Mouse (Mus musculus): ENCODE measurements around the gene Rnf31.

DNA sequence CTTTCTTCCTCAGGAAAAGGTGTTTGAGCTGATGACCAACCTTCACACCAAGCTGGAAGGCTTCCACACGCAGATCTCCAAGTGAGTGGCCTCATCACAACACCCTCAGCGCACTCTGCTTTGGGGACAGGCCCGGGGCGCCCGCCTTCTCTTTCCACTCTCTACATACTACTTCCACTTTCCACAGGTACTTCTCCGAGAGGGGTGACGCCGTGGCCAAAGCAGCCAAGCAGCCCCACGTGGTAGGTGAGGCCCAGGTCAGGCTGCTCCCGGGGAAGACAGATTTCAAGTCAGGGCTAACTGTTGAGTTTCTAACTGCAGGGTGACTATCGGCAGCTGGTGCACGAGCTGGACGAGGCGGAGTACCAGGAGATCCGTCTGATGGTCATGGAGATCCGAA, 10.8 kb upstream of the Rnf31 start:
- no peak for TF ChIP-seq CTCF (IDR thresholded peaks at IDR 0.05; ENCODE audit: low read depth)
- TF ChIP-seq EP300 (IDR thresholded peaks at IDR 0.05; ENCODE audit: low read depth), result no peak
